Mouse (Mus musculus) ES-E14 (cell line): ENCODE measurements around the gene Hyal1. TPM values are rescaled to one million over a fixed set of nuclear protein-coding genes. Genes with fewer than 3 reads are reported as not detected.
A peak's percentile ranks its signal among the peaks of the same experiment; 100 is the strongest.

Experiments used
- DNase-seq: peaks from one replicate; pipeline ENCODE4 v3.0.0-alpha.2; 2013; ENCODE audit warnings: low read depth, low spot score
- H3K27ac ChIP-seq: 2 replicates; pipeline ENCODE4 v1.5.1; 2012; ENCODE audit warnings: low read depth, mild to moderate bottlenecking, low read length, moderate library complexity, mixed read lengths; ENCODE audit not compliant: poor library complexity, insufficient read depth, severe bottlenecking
- H3K36me3 ChIP-seq: 2 replicates; pipeline ENCODE4 v1.6.1; 2012; ENCODE audit warnings: mild to moderate bottlenecking, low read length, moderate library complexity, mixed read lengths; ENCODE audit not compliant: control insufficient read depth, poor library complexity, insufficient read depth, severe bottlenecking
- H3K4me1 ChIP-seq, 2 experiments: fragments of 150-350 bp in 1 of 2; sonication (generic) in 1 of 2; 2 replicates each; pipeline ENCODE4 v1.6.1; 2012; ENCODE audit warnings: low read length in 2 of 2, mild to moderate bottlenecking in 1 of 2, mixed read lengths in 1 of 2; ENCODE audit not compliant: control insufficient read depth in 2 of 2, insufficient read depth in 2 of 2, poor library complexity in 1 of 2
- H3K4me3 ChIP-seq, 2 experiments: fragments of 150-350 bp in 1 of 2; sonication (generic) in 1 of 2; 2 replicates each; pipeline ENCODE4 v1.5.1; 2012; ENCODE audit warnings: low read length in 2 of 2, low read depth in 1 of 2, mild to moderate bottlenecking in 1 of 2, mixed read lengths in 1 of 2; ENCODE audit not compliant: insufficient read depth in 1 of 2, poor library complexity in 1 of 2, severe bottlenecking in 1 of 2
- H3K9ac ChIP-seq: 2 replicates; pipeline ENCODE4 v1.6.1; 2012; ENCODE audit warnings: low read depth, mild to moderate bottlenecking, low read length, mixed read lengths; ENCODE audit not compliant: poor library complexity, insufficient read depth, severe bottlenecking
- H3K9me3 ChIP-seq: fragments of 150-350 bp; sonication (generic); 2 replicates; pipeline ENCODE4 v1.6.1; 2012; ENCODE audit warnings: low read depth, mild to moderate bottlenecking, low read length; ENCODE audit not compliant: control insufficient read depth, insufficient read depth
- CHD2 ChIP-seq: IDR thresholded peaks from 2 replicates; pipeline ENCODE4 v1.6.1; 2014; ENCODE audit warnings: mild to moderate bottlenecking, low read depth, low read length, inconsistent platforms
- HCFC1 ChIP-seq: IDR thresholded peaks from 2 replicates; pipeline ENCODE4 v1.6.1; 2012; ENCODE audit warnings: low read length, inconsistent platforms, borderline replicate concordance; ENCODE audit not compliant: insufficient read depth
- MAFK ChIP-seq: IDR thresholded peaks from 2 replicates; pipeline ENCODE4 v1.6.1; 2014; ENCODE audit warnings: mild to moderate bottlenecking, low read depth, low read length, inconsistent platforms; ENCODE audit not compliant: insufficient read depth
- ZC3H11A ChIP-seq: IDR thresholded peaks from 2 replicates; pipeline ENCODE4 v1.6.1; 2012; ENCODE audit warnings: low read depth, mild to moderate bottlenecking, inconsistent platforms, low read length, borderline replicate concordance
- ZNF384 ChIP-seq: IDR thresholded peaks from 2 replicates; pipeline ENCODE4 v1.6.1; 2012; ENCODE audit warnings: low read depth, low read length, inconsistent platforms
- in situ Hi-C, 2 experiments: fragments of 600-800 bp; cut with MboI; formaldehyde crosslinking; loops; one replicate each; pipeline ENCODE4 v1.15.1; 2025; ENCODE audit warnings: low sequenced_read_pairs in 2 of 2, inconsistent platforms in 1 of 2; ENCODE audit not compliant: unreplicated experiment in 2 of 2
- total RNA-seq: library from RNA; depleted of rRNA; stranded (reverse); fragments of 300-350 nt; gene quantifications from 2 replicates; pipeline ENCODE4 v1.2.3, GENCODE M21; 2012

The Hyal1 gene
- total RNA-seq, 1 experiment, result 11.8 TPM

DNA sequence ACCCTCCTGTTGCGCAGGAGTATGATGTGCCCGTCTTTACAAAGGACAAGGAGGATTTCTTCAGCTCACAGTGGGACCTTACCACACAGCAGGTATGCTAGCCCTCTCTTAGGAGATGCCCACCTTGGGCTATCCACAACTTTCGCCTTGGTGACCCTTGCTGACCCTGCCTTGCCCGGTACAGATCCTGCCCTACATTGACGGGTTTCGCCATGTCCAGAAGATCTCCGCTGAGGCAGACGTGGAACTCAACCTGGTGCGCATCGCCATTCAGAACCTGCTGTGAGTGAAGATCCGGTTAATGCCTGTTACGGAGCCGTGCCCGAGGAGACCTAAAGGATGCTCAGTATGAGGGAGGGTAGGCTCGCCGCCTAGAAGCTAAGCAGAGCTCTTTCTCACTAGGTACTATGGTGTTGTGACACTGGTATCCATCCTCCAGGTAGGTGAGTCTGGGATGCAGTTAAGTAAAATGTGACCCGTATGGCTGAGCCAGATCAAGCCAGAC lies 32.5 kb upstream of the Hyal1 start:
- no peak for DNase-seq
- H3K4me3 ChIP-seq, result no peak overlapping the region
- H3K9ac ChIP-seq, result no peak overlapping the region
- no peak for TF ChIP-seq ZC3H11A
- no peaks in the 10 kb centered on the region for H3K9me3 ChIP-seq
- no peak overlapping the region for H3K27ac ChIP-seq
- peaks cover 11% of the 10 kb centered on the region; the same call in 1 of the 2 replicates for H3K36me3 ChIP-seq
- in situ Hi-C loops, result no loop called here
- peaks cover 0 to 16% of the 10 kb centered on the region in 2 experiments; a peak in 3 of 4 replicates for H3K4me1 ChIP-seq

GRCm38 (mm10) chr9:107544729-107545128 lies 32.0 kb upstream of the Hyal1 start:
- in situ Hi-C loops, result no loop called here
- H3K4me1 ChIP-seq, result peaks cover 0 to 18% of the 10 kb centered on the region in 2 experiments; a peak in 3 of 4 replicates
- no peak for DNase-seq
- H3K4me3 ChIP-seq, result no peak overlapping the region
- TF ChIP-seq MAFK (no peak), HCFC1 (no peak), CHD2 (no peak), ZC3H11A (no peak), ZNF384 (no peak)
- H3K36me3 ChIP-seq, result peaks cover 9% of the 10 kb centered on the region; the same call in 1 of the 2 replicates
- H3K27ac ChIP-seq, result no peak overlapping the region
- H3K9ac ChIP-seq, result no peak overlapping the region
- no peaks in the 10 kb centered on the region for H3K9me3 ChIP-seq

DNA sequence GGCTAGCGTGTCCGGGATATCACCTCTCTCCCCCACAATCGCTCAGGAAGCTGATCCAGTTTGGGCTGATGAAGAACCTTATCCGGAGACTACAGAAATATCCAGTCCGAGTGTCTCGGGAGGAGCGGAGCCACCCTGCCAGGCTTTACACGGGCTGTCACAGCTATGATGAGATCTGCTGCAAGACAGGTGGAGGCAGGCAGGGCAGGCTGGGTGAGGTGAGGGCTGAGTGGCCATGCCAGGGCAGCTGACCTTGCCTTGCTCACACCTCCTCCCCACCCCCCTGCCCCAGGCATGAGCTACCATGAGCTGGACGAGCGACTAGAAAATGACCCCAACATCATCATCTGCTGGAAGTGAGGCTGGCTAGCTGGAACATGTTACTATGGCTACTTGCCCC lies 31.5 kb upstream of the Hyal1 start:
- Histone ChIP-seq H3K9me3 (no peaks in the 10 kb centered on the region), H3K27ac (no peak overlapping the region), H3K4me3 (no peak overlapping the region), H3K4me1 (peaks cover 0 to 18% of the 10 kb centered on the region in 2 experiments; a peak in 3 of 4 replicates), H3K36me3 (peaks cover 6% of the 10 kb centered on the region; the same call in 1 of the 2 replicates), H3K9ac (no peak overlapping the region)
- DNase-seq, result no peak
- in situ Hi-C loops, result no loop called here
- TF ChIP-seq HCFC1 (no peak), CHD2 (no peak), ZNF384 (no peak), MAFK (no peak), ZC3H11A (no peak)

- H3K4me1 ChIP-seq, result peaks cover 0 to 20% of the 10 kb centered on the region in 2 experiments; a peak in 3 of 4 replicates
- in situ Hi-C loops, result no loop called here
- no peaks in the 10 kb centered on the region for H3K9me3 ChIP-seq
- peaks cover 6% of the 10 kb centered on the region; the same call in 1 of the 2 replicates for H3K36me3 ChIP-seq
- H3K27ac ChIP-seq, result no peak overlapping the region
- DNase-seq, result no peak
- TF ChIP-seq ZNF384 (no peak), ZC3H11A (no peak), MAFK (no peak), CHD2 (no peak), HCFC1 (no peak)
- H3K9ac ChIP-seq, result no peak overlapping the region
- H3K4me3 ChIP-seq, result no peak overlapping the region
These were observed 31.1 kb upstream of the Hyal1 start for GRCm38 (mm10) chr9:107545602-107546001.

DNA sequence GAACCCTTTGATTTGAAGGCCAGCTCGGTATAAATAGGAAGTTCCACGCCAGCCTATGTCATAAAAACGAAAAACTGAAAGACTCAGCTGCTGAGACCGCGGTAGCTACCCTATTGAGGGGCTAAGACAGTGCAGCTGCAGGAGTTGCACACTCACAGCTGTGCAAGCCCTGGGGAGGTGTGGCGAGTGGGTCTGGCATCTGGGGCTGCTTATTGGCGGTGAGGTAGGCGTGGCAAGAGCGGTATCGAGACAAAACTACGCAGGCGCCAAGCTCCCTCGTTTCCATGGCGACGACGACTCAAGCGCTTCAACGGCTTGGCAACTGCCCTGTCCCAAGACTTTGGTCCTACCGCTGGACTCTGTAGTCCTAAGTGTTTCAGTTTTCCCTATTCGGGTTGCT lies 29.7 kb upstream of the Hyal1 start, which contains the start of gene Zmynd10:
TSS of gene Zmynd10 (plus strand) at position 273 of the 400 bp plus-strand sequence.
- peak; percentile 87 for DNase-seq
- no peak within 1 kb of the TSS for H3K27ac ChIP-seq
- in situ Hi-C loops, result no loop called here
- peak within 1 kb of the TSS in 1 of 2 experiments; percentile 42; a peak in 1 of 4 replicates for H3K4me3 ChIP-seq
- H3K4me1 ChIP-seq, result peaks cover 0 to 29% of the 10 kb centered on the region in 2 experiments; a peak in 2 of 4 replicates
- TF ChIP-seq ZNF384 (no peak), HCFC1 (no peak), MAFK (no peak), ZC3H11A (no peak), CHD2 (no peak)
- H3K9me3 ChIP-seq, result no peaks in the 10 kb centered on the region
- H3K9ac ChIP-seq, result no peak within 1 kb of the TSS
- H3K36me3 ChIP-seq, result peaks cover 6% of the 10 kb centered on the region; the same call in 1 of the 2 replicates
